Mouse (Mus musculus) intestine, postnatal 0 days (tissue): ENCODE measurements around the gene Qprt. TPM values are rescaled to one million over a fixed set of nuclear protein-coding genes. Genes with fewer than 3 reads are reported as not detected.

Source experiments
- ATAC-seq: fragments of 200-750 bp; cut with Nextera tagmentation; 2 replicates; pipeline ENCODE4 v1.8.0; 2017; ENCODE audit warnings: mild to moderate bottlenecking, moderate TSS enrichment, moderate library complexity
- H3K27ac ChIP-seq: fragments of 300-500 bp; sonication (generic); 2 replicates; pipeline ENCODE4 v1.5.1; 2014; ENCODE audit warnings: mild to moderate bottlenecking, low read depth, low read length, moderate library complexity
- H3K27me3 ChIP-seq: fragments of 300-500 bp; sonication (generic); replicated peaks from 2 replicates; pipeline ENCODE4 v1.6.1; 2014; ENCODE audit warnings: low read length, mixed read lengths; ENCODE audit not compliant: control insufficient read depth, insufficient read depth
- H3K36me3 ChIP-seq: fragments of 300-500 bp; sonication (generic); 2 replicates; pipeline ENCODE4 v1.6.1; 2014; ENCODE audit warnings: mild to moderate bottlenecking, moderate library complexity; ENCODE audit not compliant: control insufficient read depth, insufficient read depth
- H3K4me1 ChIP-seq: fragments of 300-500 bp; sonication (generic); replicated peaks from 2 replicates; pipeline ENCODE4 v1.6.1; 2014; ENCODE audit warnings: antibody characterized with exemption, low read length, mixed read lengths; ENCODE audit not compliant: control insufficient read depth, insufficient read depth
- H3K4me2 ChIP-seq: fragments of 300-500 bp; sonication (generic); replicated peaks from 2 replicates; pipeline ENCODE4 v1.6.1; 2014; ENCODE audit warnings: low read depth, mild to moderate bottlenecking, moderate library complexity
- H3K4me3 ChIP-seq: fragments of 300-500 bp; sonication (generic); 2 replicates; pipeline ENCODE4 v1.5.1; 2014; ENCODE audit warnings: low read depth, low read length
- H3K9ac ChIP-seq: fragments of 300-500 bp; sonication (generic); 2 replicates; pipeline ENCODE4 v1.6.1; 2014; ENCODE audit warnings: mild to moderate bottlenecking, low read depth, low read length
- H3K9me3 ChIP-seq: fragments of 300-500 bp; sonication (generic); 2 replicates; pipeline ENCODE4 v1.6.1; 2016; ENCODE audit warnings: mixed run types; ENCODE audit not compliant: control insufficient read depth
- CTCF ChIP-seq: sonication (generic); IDR thresholded peaks from 2 replicates; pipeline ENCODE4 v1.5.1; 2016; ENCODE audit warnings: low read depth, mild to moderate bottlenecking, control low read depth, antibody characterized with exemption, moderate library complexity
- WGBS: fragments of 180-500 bp; shearing (Covaris S2); extraction: QIAGEN DNeasy Blood & Tissue Kit; methylation state at CpG from one replicate; pipeline ENCODE4 v1.1.7; 2014; 5-methylcytosine and 5-hydroxymethylcytosine counted together
- polyA plus RNA-seq: library from polyadenylated mRNA; unstranded; fragments of >200 nt; fragmentation: Nextera tagmentation; extraction: Ambion mirVana; gene quantifications from 2 replicates; pipeline ENCODE4 v1.2.1, GENCODE M21; 2015

The Qprt gene
- polyA plus RNA-seq, 1 experiment from 2014 or later: 2.0 TPM

GRCm38 (mm10) chr7:127112251-127112841 is 9.7 kb downstream of the Qprt start:
- Histone ChIP-seq H3K4me2 (no peak overlapping the region), H3K4me3 (no peak overlapping the region), H3K4me1 (no peaks in the 10 kb centered on the region), H3K9ac (no peak overlapping the region), H3K36me3 (no peaks in the 10 kb centered on the region), H3K27ac (no peak overlapping the region), H3K9me3 (no peaks in the 10 kb centered on the region), H3K27me3 (0 out of 2 replicates have a peak, but pooled peaks cover 4% of the 10 kb centered on the region)
- TF ChIP-seq CTCF: no peak
- 71% methylated on average over 12 of the region's 12 CpGs for WGBS
- ATAC-seq: no peak

- no peak overlapping the region for H3K4me2 ChIP-seq
- H3K4me1 ChIP-seq: no peaks in the 10 kb centered on the region
- H3K27me3 ChIP-seq: 0 out of 2 replicates have a peak, but pooled peaks cover 4% of the 10 kb centered on the region
- H3K27ac ChIP-seq: no peak overlapping the region
- no peaks in the 10 kb centered on the region for H3K9me3 ChIP-seq
- no peak overlapping the region for H3K4me3 ChIP-seq
- no peak overlapping the region for H3K9ac ChIP-seq
- WGBS: 38% methylated on average over 6 of the region's 6 CpGs
- ATAC-seq: no peak
- no peaks in the 10 kb centered on the region for H3K36me3 ChIP-seq
- TF ChIP-seq CTCF: peak; percentile 82
Measured at GRCm38 (mm10) chr7:127111461-127111860, 10.6 kb downstream of the Qprt start.

GRCm38 (mm10) chr7:127110239-127111007 is 11.6 kb downstream of the Qprt start:
- Histone ChIP-seq H3K9ac (no peak overlapping the region), H3K27me3 (0 out of 2 replicates have a peak, but pooled peaks cover 4% of the 10 kb centered on the region), H3K9me3 (no peaks in the 10 kb centered on the region), H3K27ac (no peak overlapping the region), H3K4me2 (no peak overlapping the region), H3K36me3 (no peaks in the 10 kb centered on the region), H3K4me1 (no peaks in the 10 kb centered on the region), H3K4me3 (no peak overlapping the region)
- TF ChIP-seq CTCF: peak; percentile 95
- 40% methylated on average over 18 of the region's 18 CpGs for WGBS
- ATAC-seq: 0 out of 2 replicates have a peak, but pooled peaks have one; percentile 9

- Histone ChIP-seq H3K4me1 (no peaks in the 10 kb centered on the region), H3K36me3 (no peaks in the 10 kb centered on the region), H3K27me3 (no peaks in the 10 kb centered on the region), H3K4me2 (no peak overlapping the region), H3K4me3 (no peak overlapping the region), H3K27ac (no peak overlapping the region), H3K9ac (no peak overlapping the region), H3K9me3 (no peaks in the 10 kb centered on the region)
- WGBS: 80% methylated on average over 7 of the region's 7 CpGs
- ATAC-seq: no peak
- no peak for TF ChIP-seq CTCF
Measured at GRCm38 (mm10) chr7:127105551-127105950, 16.5 kb downstream of the Qprt start.

GRCm38 (mm10) chr7:127104560-127105332 is 17.3 kb downstream of the Qprt start:
- peak; percentile 87 for ATAC-seq

GRCm38 (mm10) chr7:127103960-127104359 is 18.1 kb downstream of the Qprt start:
- Histone ChIP-seq H3K27me3 (no peaks in the 10 kb centered on the region), H3K4me1 (no peaks in the 10 kb centered on the region), H3K27ac (no peak overlapping the region), H3K36me3 (no peaks in the 10 kb centered on the region), H3K4me2 (no peak overlapping the region), H3K4me3 (no peak overlapping the region), H3K9ac (no peak overlapping the region), H3K9me3 (no peaks in the 10 kb centered on the region)
- TF ChIP-seq CTCF: no peak
- 66% methylated on average over 6 of the region's 6 CpGs for WGBS
- no peak for ATAC-seq

More at GRCm38 (mm10) chr7:127104560-127105332, 17.3 kb downstream of the Qprt start:
- Histone ChIP-seq H3K4me1 (no peaks in the 10 kb centered on the region), H3K4me3 (peak overlapping the region; percentile 14; the same call in 1 of the 2 replicates), H3K9ac (no peak overlapping the region), H3K9me3 (no peaks in the 10 kb centered on the region), H3K27me3 (no peaks in the 10 kb centered on the region), H3K36me3 (no peaks in the 10 kb centered on the region), H3K4me2 (peak overlapping the region; percentile 51), H3K27ac (no peak overlapping the region)
- WGBS: 14% methylated on average over 17 of the region's 17 CpGs
- peak; percentile 98 for TF ChIP-seq CTCF
